Mouse (Mus musculus): ENCODE results near the gene Tcf7l1.

DNA sequence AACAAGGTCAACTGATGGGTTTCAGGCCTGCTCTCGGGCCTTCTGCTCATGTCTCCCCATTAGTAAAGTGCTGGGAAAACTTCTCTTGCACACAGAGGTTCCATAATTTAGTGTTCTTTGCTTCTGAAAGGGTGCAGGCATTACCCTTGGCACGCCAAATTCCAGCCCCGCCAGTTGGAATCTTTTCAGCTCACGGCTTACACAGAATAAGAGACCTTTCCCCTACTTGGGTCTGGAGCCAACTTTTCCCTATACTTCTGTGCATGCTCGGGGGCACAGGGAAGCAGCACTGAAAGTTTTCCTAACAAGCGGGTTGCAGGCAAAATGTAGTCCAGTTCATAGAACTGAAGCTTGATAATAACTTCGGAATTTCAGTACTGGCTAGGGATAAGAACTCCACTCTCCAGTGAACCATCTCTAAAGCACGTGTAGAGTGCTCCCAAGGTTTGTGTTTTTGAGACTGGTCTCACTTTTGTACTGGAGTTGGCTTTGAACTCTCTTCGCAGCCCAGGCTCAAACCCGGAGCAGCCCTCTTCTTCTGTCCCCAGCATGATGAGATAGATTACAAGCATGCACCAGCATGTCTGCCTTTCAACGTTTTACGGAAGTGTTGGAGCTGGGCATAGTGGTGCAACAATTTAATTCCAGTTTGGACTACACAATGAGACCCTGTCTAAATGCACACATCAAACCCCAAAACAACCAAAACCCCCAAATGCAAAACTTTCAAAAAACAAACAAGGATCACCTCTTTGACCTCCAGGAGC is 190.1 kb downstream of the Tcf7l1 start:
- TF ChIP-seq CTCF (IDR thresholded peaks at IDR 0.05; ENCODE audit: low read depth) = no peak
- TF ChIP-seq EP300 (IDR thresholded peaks at IDR 0.05; ENCODE audit: low read depth) = no peak
